Mouse (Mus musculus) E14TG2a.4 (cell line): ENCODE measurements around the gene Rnf103.

Source experiments
- CTCF ChIP-seq: conservative IDR thresholded peaks from 2 replicates; pipeline ENCODE4 v1.5.1; 2014; ENCODE audit warnings: low read length
- POU5F1 ChIP-seq: IDR thresholded peaks from 2 replicates; pipeline ENCODE4 v1.6.1; 2014; ENCODE audit warnings: low read length, borderline replicate concordance

DNA sequence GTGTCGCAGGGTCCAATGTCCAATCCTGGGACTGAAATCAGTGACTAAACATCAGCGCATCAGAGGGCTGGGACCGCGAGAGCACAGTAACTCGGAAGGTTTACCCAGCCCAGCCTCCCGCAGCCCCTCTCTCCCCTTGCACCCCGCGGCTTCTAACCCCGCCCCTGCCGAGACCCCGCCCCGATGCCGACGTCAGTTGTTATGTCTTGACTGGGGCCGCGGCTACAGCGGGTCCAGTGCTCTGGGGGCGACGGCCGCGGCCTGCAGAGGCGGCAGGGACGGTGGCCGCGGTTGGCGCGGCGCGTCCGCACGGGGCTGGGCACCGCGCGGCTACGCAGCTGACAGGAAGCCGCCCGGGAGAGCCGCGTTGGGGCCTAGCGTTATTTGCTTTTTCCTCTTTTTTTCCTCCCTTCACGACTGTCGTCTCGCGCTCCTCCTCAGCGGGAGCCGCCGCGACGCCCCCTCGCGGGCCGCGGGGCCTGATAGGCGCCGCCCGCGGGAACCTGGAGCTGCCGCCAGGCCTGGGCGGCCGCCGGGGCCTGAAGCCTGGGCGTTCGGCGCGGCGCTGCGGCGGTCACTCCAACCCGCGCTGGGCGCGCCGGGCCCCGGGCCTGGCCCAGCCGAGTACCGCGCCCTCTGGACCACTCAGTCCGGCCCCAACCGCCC is at the start of gene Rnf103:
- TF ChIP-seq CTCF (no peak), POU5F1 (no peak)
